Mouse (Mus musculus) left cerebral cortex, adult 11 months (tissue): ENCODE results near the gene Cplx1.
"Not testable (repeated sequence)": the region's sequence is repeated elsewhere in the genome, so short reads cannot be mapped to it uniquely, and the experiment has no call there.

Experiments
- DNase-seq: peaks from one replicate; pipeline ENCODE4 v3.0.0; 2022; ENCODE audit warnings: low spot score

Gene Cplx1

GRCm38 (mm10) chr5:108515581-108516361, 34.1 kb downstream of the Cplx1 start:
- no peak for DNase-seq

- no peak for DNase-seq
Measured at GRCm38 (mm10) chr5:108502286-108502685, 47.5 kb downstream of the Cplx1 start.

- no peak for DNase-seq
Measured at GRCm38 (mm10) chr5:108501573-108501972, 48.3 kb downstream of the Cplx1 start.

- DNase-seq: not testable (repeated sequence)
Measured at GRCm38 (mm10) chr5:108486148-108486547, 63.7 kb downstream of the Cplx1 start.

- DNase-seq: no peak
Measured at GRCm38 (mm10) chr5:108485239-108485638, 64.6 kb downstream of the Cplx1 start.

GRCm38 (mm10) chr5:108483006-108483405, 66.8 kb downstream of the Cplx1 start:
- DNase-seq: no peak

- DNase-seq: no peak
Measured at GRCm38 (mm10) chr5:108475977-108476376, 73.8 kb downstream of the Cplx1 start.

- DNase-seq: no peak
Measured at GRCm38 (mm10) chr5:108473737-108474136, 76.1 kb downstream of the Cplx1 start.

- DNase-seq: no peak
Measured at GRCm38 (mm10) chr5:108469617-108470016, 80.2 kb downstream of the Cplx1 start.
